Mouse (Mus musculus) embryonic facial prominence, embryonic 11.5 days (tissue): ENCODE results near the gene Cpne6. TPM values are rescaled to one million over a fixed set of nuclear protein-coding genes. Genes with fewer than 3 reads are reported as not detected.

Experiments used
- ATAC-seq: fragments of 200-750 bp; cut with Nextera tagmentation; replicated peaks from 2 replicates; pipeline ENCODE4 v1.8.0; 2017; ENCODE audit warnings: low read depth; ENCODE audit not compliant: insufficient number of reproducible peaks, low FRiP score, low TSS enrichment
- DNase-seq: peaks from one replicate; pipeline ENCODE4 v3.0.0-alpha.2; 2015; ENCODE audit warnings: low spot score
- H3K27ac ChIP-seq: fragments of 300-500 bp; sonication (generic); replicated peaks from 2 replicates; pipeline ENCODE4 v1.5.1; 2014; ENCODE audit warnings: mild to moderate bottlenecking, low read depth, low read length, control low read depth
- H3K27me3 ChIP-seq: fragments of 300-500 bp; sonication (generic); 2 replicates; pipeline ENCODE4 v1.6.1; 2014; ENCODE audit warnings: mild to moderate bottlenecking, low read length, moderate library complexity, mixed read lengths; ENCODE audit not compliant: control insufficient read depth, insufficient read depth
- H3K36me3 ChIP-seq: fragments of 300-500 bp; sonication (generic); replicated peaks from 2 replicates; pipeline ENCODE4 v1.6.1; 2014; ENCODE audit warnings: low read depth, mild to moderate bottlenecking, low read length, moderate library complexity, mixed read lengths; ENCODE audit not compliant: control insufficient read depth, insufficient read depth
- H3K4me1 ChIP-seq: fragments of 300-500 bp; sonication (generic); 2 replicates; pipeline ENCODE4 v1.6.1; 2014; ENCODE audit warnings: low read length, mixed read lengths; ENCODE audit not compliant: control insufficient read depth, insufficient read depth
- H3K4me2 ChIP-seq: fragments of 300-500 bp; sonication (generic); 2 replicates; pipeline ENCODE4 v1.6.1; 2014; ENCODE audit warnings: low read depth, mild to moderate bottlenecking, control low read depth, low read length, moderate library complexity
- H3K4me3 ChIP-seq: fragments of 300-500 bp; sonication (generic); 2 replicates; pipeline ENCODE4 v1.5.1; 2014; ENCODE audit warnings: low read depth, low read length, control low read depth
- H3K9ac ChIP-seq: fragments of 300-500 bp; sonication (generic); replicated peaks from 2 replicates; pipeline ENCODE4 v1.6.1; 2014; ENCODE audit warnings: mild to moderate bottlenecking, control low read depth, low read length
- H3K9me3 ChIP-seq: fragments of 300-500 bp; sonication (generic); replicated peaks from 2 replicates; pipeline ENCODE4 v1.6.1; 2016; ENCODE audit warnings: mild to moderate bottlenecking, low read length, inconsistent platforms, mixed read lengths; ENCODE audit not compliant: control insufficient read depth
- WGBS: fragments of 180-500 bp; shearing (Covaris S2); extraction: QIAGEN DNeasy Blood & Tissue Kit; methylation state at CpG from one replicate; pipeline ENCODE4 v1.1.7; 2014; 5-methylcytosine and 5-hydroxymethylcytosine counted together
- polyA plus RNA-seq: library from polyadenylated mRNA; unstranded; fragments of >200 nt; fragmentation: Nextera tagmentation; extraction: Ambion mirVana; gene quantifications from 2 replicates; pipeline ENCODE4 v1.2.1, GENCODE M21; 2014

The Cpne6 gene
- polyA plus RNA-seq, 1 experiment from 2014 or later = 0.24 TPM

DNA sequence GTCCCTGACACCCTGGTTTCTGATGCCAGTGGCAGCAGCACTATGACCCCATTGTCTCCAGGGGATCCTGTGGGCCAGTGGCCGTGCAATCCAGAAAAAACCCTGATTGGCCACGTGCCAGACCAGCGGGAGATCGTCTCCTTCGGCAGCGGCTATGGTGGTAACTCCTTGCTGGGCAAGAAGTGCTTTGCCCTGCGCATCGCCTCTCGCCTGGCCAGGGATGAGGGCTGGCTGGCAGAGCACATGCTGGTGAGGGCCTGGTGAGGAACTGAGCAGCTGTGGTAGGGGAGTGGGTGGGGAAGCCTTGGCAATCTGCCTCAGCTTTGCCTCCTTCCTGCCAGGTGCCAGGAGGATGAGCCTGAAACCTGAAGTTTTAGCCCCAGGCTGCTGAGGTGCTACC lies 34.1 kb downstream of the Cpne6 start:
- no peaks in the 10 kb centered on the region for H3K9me3 ChIP-seq
- ATAC-seq (no peak), DNase-seq (no peak)
- WGBS = 87% methylated on average over 9 of the region's 9 CpGs
- no peaks in the 10 kb centered on the region; the same call in none of the 2 replicates for H3K36me3 ChIP-seq
- H3K4me1 ChIP-seq = no peaks in the 10 kb centered on the region
- H3K27ac ChIP-seq = no peak overlapping the region
- no peak overlapping the region for H3K4me2 ChIP-seq
- no peak overlapping the region for H3K9ac ChIP-seq
- no peak overlapping the region for H3K4me3 ChIP-seq
- no peaks in the 10 kb centered on the region for H3K27me3 ChIP-seq

DNA sequence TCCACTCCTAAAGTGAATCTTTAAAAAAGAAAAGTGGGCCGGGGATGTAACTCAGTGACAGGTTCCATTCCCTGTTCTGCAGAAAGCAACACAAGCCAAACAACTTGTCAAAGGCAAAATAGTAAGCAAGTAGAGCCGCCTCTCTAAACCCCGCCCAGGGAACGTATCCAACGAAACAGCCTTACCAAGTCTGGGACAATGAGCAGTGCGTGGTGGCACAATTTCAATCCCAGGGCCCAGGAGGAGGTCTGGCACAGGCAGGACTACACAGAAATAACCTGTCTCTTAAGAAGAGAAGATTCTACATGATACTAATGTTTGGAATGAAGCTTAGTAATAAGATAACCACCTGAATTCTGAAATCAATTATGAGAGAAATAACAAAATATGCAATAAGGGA lies 39.9 kb downstream of the Cpne6 start:
- no peak overlapping the region for H3K4me3 ChIP-seq
- no peak for ATAC-seq

DNA sequence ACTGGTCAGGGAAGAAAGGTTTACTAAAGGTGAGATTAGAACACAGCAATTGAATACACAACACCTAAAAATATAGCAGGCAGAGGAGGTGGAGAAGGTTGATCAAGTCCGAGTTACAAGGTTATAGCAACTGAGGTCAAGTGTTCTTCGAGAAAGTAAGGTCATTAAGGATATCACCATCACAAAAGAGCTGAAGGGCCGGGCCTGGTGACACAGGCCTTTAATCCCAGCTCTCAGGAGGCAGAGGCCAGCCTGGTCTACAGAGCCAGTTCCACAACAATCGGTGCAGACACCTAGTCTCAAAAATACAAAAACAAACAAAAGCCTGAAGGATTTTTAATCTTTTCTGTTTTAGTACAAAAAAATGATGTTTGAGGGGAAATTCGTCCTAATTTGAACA lies 41.1 kb downstream of the Cpne6 start:
- H3K27ac ChIP-seq = no peak overlapping the region
- H3K4me2 ChIP-seq = no peak overlapping the region
- no peak overlapping the region for H3K9ac ChIP-seq
- 74% methylated on average over 5 of the region's 5 CpGs for WGBS
- no peak for DNase-seq
- H3K27me3 ChIP-seq = no peaks in the 10 kb centered on the region
- no peaks in the 10 kb centered on the region for H3K4me1 ChIP-seq
- no peaks in the 10 kb centered on the region for H3K9me3 ChIP-seq
- no peak for ATAC-seq
- H3K36me3 ChIP-seq = no peaks in the 10 kb centered on the region; the same call in 1 of the 2 replicates
- H3K4me3 ChIP-seq = no peak overlapping the region

More for the DNA sequence above, 39.9 kb downstream of the Cpne6 start:
- no peaks in the 10 kb centered on the region for H3K27me3 ChIP-seq
- H3K9ac ChIP-seq = no peak overlapping the region
- 86% methylated on average over 6 of the region's 6 CpGs for WGBS
- no peaks in the 10 kb centered on the region; the same call in 1 of the 2 replicates for H3K36me3 ChIP-seq
- H3K4me2 ChIP-seq = no peak overlapping the region
- H3K27ac ChIP-seq = no peak overlapping the region
- no peak for DNase-seq
- no peaks in the 10 kb centered on the region for H3K9me3 ChIP-seq
- H3K4me1 ChIP-seq = no peaks in the 10 kb centered on the region

DNA sequence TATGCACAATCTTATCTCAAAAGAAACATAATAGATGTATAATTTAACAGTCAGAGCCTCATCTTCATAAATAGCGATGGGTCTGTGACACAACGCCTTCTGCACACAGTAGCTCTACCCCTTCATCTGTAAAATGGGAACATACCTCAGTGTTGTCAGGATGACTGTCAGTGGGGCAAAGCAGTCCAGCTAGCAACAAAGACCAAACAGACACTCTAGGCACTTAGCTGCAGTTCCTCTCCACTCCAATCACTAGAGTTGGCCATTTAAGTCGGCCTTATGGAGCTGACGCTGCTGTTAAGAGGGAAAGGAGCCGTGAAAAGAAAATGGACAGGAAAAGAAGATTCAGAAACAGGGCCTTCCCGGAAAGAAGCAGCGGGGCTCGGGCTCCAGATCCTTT lies 41.5 kb downstream of the Cpne6 start:
- H3K9ac ChIP-seq = no peak overlapping the region
- no peak overlapping the region for H3K4me2 ChIP-seq
- no peak overlapping the region for H3K4me3 ChIP-seq
- no peaks in the 10 kb centered on the region for H3K4me1 ChIP-seq
- H3K27me3 ChIP-seq = no peaks in the 10 kb centered on the region
- no peak overlapping the region for H3K27ac ChIP-seq
- H3K36me3 ChIP-seq = no peaks in the 10 kb centered on the region; the same call in 1 of the 2 replicates
- WGBS = 92% methylated on average over 8 of the region's 8 CpGs
- no peaks in the 10 kb centered on the region for H3K9me3 ChIP-seq
- no peak for ATAC-seq
- no peak for DNase-seq

DNA sequence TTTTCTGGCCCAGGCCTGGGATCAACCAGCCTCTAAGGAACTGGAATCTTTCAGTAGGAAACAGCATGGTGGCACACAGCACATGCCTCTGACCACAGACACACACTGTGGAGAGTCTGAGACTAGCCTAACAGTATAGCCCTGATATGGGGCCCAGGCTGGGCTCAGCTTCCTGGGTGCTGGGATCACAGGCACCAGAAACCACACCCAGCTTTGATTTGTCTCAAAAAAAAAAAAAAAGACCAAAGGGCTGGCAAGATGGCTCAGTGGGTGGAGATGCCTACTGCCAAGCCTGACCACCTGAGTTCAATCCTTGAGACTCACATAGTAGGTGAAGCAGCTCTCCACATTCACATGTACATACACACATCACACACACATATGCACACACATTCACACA lies 44.4 kb downstream of the Cpne6 start:
- Histone ChIP-seq H3K27ac (no peak overlapping the region), H3K36me3 (no peaks in the 10 kb centered on the region), H3K27me3 (no peaks in the 10 kb centered on the region), H3K4me1 (no peaks in the 10 kb centered on the region), H3K4me3 (no peak overlapping the region), H3K9me3 (no peaks in the 10 kb centered on the region), H3K9ac (no peak overlapping the region), H3K4me2 (no peak overlapping the region)
- ATAC-seq (no peak), DNase-seq (no peak)

- H3K4me2 ChIP-seq = no peak overlapping the region
- ATAC-seq = no peak
These were observed 45.5 kb downstream of the Cpne6 start for GRCm38 (mm10) chr14:55555788-55556187.

GRCm38 (mm10) chr14:55557003-55557402 lies 46.8 kb downstream of the Cpne6 start:
- no peaks in the 10 kb centered on the region for H3K36me3 ChIP-seq
- no peaks in the 10 kb centered on the region for H3K27me3 ChIP-seq
- no peak for ATAC-seq
- peaks cover 4% of the 10 kb centered on the region; the same call in 1 of the 2 replicates for H3K4me1 ChIP-seq
- 28% methylated on average over 5 of the region's 5 CpGs for WGBS
- H3K4me3 ChIP-seq = no peak overlapping the region
- H3K4me2 ChIP-seq = no peak overlapping the region
- no peaks in the 10 kb centered on the region for H3K9me3 ChIP-seq
- peak; percentile 77 for DNase-seq
- H3K27ac ChIP-seq = no peak overlapping the region
- no peak overlapping the region for H3K9ac ChIP-seq

More at GRCm38 (mm10) chr14:55555788-55556187, 45.5 kb downstream of the Cpne6 start:
- no peaks in the 10 kb centered on the region for H3K27me3 ChIP-seq
- no peak overlapping the region for H3K27ac ChIP-seq
- DNase-seq = no peak
- no peaks in the 10 kb centered on the region for H3K9me3 ChIP-seq
- H3K36me3 ChIP-seq = no peaks in the 10 kb centered on the region
- no peaks in the 10 kb centered on the region for H3K4me1 ChIP-seq
- H3K9ac ChIP-seq = no peak overlapping the region
- no peak overlapping the region for H3K4me3 ChIP-seq
- WGBS = 73% methylated on average over 3 of the region's 3 CpGs

DNA sequence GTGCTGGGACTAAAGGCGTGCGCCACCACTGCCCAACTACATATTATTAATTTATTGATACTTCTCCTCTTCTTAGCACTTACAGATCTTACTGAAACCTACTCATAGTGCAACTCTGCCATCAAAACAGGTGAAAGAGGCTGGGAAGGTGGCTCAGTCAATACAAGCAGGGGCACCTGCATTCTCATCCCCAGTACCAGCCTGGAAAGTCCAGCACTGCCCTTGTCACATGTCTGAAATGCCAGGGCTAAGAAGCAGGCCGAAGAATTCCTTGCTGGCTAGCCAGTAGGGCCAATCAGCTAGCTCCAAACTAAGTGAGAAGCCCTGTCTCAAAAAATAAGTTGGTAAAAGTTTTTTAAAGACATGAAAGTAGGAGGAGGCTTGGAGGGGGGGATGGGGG lies 47.3 kb downstream of the Cpne6 start:
- H3K4me2 ChIP-seq = no peak overlapping the region
- DNase-seq (no peak), ATAC-seq (no peak)
- H3K4me1 ChIP-seq = peaks cover 4% of the 10 kb centered on the region; the same call in 1 of the 2 replicates
- 93% methylated on average over 3 of the region's 3 CpGs for WGBS
- no peaks in the 10 kb centered on the region for H3K36me3 ChIP-seq
- no peaks in the 10 kb centered on the region for H3K27me3 ChIP-seq
- no peak overlapping the region for H3K4me3 ChIP-seq
- no peaks in the 10 kb centered on the region for H3K9me3 ChIP-seq
- no peak overlapping the region for H3K27ac ChIP-seq
- no peak overlapping the region for H3K9ac ChIP-seq
